Mouse (Mus musculus) E14TG2a.4 (cell line): ENCODE measurements around the gene Atp5h.

ENCODE experiments used
- CTCF ChIP-seq: conservative IDR thresholded peaks from 2 replicates; pipeline ENCODE4 v1.5.1; 2014; ENCODE audit warnings: low read length
- POU5F1 ChIP-seq: IDR thresholded peaks from 2 replicates; pipeline ENCODE4 v1.6.1; 2014; ENCODE audit warnings: low read length, borderline replicate concordance

DNA sequence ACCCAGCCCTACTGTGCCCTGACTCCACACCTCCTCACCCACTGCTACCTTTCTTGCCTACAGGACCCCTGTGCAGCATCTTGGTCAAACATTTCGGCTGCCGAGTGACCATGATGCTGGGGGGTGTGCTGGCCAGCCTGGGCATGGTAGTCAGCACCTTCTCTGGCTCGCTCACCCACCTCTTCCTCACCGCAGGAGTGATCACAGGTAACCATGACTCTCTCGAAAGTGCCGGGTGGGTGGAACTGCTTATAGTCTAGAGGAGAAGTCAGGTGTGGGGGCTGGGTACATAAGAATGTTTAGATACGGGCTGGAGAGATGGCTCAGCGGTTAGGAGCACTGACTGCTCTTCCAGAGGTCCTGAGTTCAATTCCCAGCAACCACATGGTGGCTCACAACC is 45.1 kb upstream of the Atp5h start:
- no peak for TF ChIP-seq CTCF
- TF ChIP-seq POU5F1: no peak
